Mouse (Mus musculus) forebrain, embryonic 11.5 days (tissue): Measurements from ENCODE around the gene Cdsn. TPM values are rescaled to one million over a fixed set of nuclear protein-coding genes. Genes with fewer than 3 reads are reported as not detected.

ENCODE experiments used
- ATAC-seq: fragments of 200-750 bp; cut with Nextera tagmentation; replicated peaks from 2 replicates; pipeline ENCODE4 v1.8.0; 2017; ENCODE audit warnings: moderate TSS enrichment; ENCODE audit not compliant: low FRiP score
- DNase-seq: peaks from one replicate; pipeline ENCODE4 v3.0.0-alpha.2; 2017; ENCODE audit warnings: low spot score
- H3K27ac ChIP-seq: fragments of 300-500 bp; sonication (generic); 2 replicates; pipeline ENCODE4 v1.5.1; 2014; ENCODE audit warnings: low read depth, low read length
- H3K27me3 ChIP-seq: fragments of 300-500 bp; sonication (generic); 2 replicates; pipeline ENCODE4 v1.6.1; 2014; ENCODE audit warnings: mild to moderate bottlenecking, low read length, mixed read lengths; ENCODE audit not compliant: control insufficient read depth, insufficient read depth
- H3K36me3 ChIP-seq: fragments of 300-500 bp; sonication (generic); 2 replicates; pipeline ENCODE4 v1.6.1; 2014; ENCODE audit warnings: mild to moderate bottlenecking, low read length, moderate library complexity, mixed read lengths; ENCODE audit not compliant: control insufficient read depth, insufficient read depth
- H3K4me1 ChIP-seq: fragments of 300-500 bp; sonication (generic); replicated peaks from 2 replicates; pipeline ENCODE4 v1.6.1; 2014; ENCODE audit warnings: low read length, mixed read lengths; ENCODE audit not compliant: control insufficient read depth, insufficient read depth
- H3K4me2 ChIP-seq: fragments of 300-500 bp; sonication (generic); 2 replicates; pipeline ENCODE4 v1.6.1; 2014; ENCODE audit warnings: low read depth, mild to moderate bottlenecking, low read length, moderate library complexity, mixed read lengths; ENCODE audit not compliant: severe bottlenecking
- H3K4me3 ChIP-seq: fragments of 300-500 bp; sonication (generic); 2 replicates; pipeline ENCODE4 v1.5.1; 2014; ENCODE audit warnings: low read depth, low read length
- H3K9ac ChIP-seq: fragments of 300-500 bp; sonication (generic); 2 replicates; pipeline ENCODE4 v1.6.1; 2014; ENCODE audit warnings: low read length
- H3K9me3 ChIP-seq: fragments of 300-500 bp; sonication (generic); 2 replicates; pipeline ENCODE4 v1.6.1; 2016; ENCODE audit warnings: low read length, mixed read lengths; ENCODE audit not compliant: control insufficient read depth
- WGBS: fragments of 180-500 bp; shearing (Covaris S2); extraction: QIAGEN DNeasy Blood & Tissue Kit; methylation state at CpG from one replicate; pipeline ENCODE4 v1.1.7; 2014; 5-methylcytosine and 5-hydroxymethylcytosine counted together
- polyA plus RNA-seq: library from polyadenylated mRNA; unstranded; fragments of >200 nt; fragmentation: Nextera tagmentation; extraction: Ambion mirVana; gene quantifications from 2 replicates; pipeline ENCODE4 v1.2.1, GENCODE M21; 2014

Gene Cdsn
- polyA plus RNA-seq, 1 experiment from 2014 or later = not detected

DNA sequence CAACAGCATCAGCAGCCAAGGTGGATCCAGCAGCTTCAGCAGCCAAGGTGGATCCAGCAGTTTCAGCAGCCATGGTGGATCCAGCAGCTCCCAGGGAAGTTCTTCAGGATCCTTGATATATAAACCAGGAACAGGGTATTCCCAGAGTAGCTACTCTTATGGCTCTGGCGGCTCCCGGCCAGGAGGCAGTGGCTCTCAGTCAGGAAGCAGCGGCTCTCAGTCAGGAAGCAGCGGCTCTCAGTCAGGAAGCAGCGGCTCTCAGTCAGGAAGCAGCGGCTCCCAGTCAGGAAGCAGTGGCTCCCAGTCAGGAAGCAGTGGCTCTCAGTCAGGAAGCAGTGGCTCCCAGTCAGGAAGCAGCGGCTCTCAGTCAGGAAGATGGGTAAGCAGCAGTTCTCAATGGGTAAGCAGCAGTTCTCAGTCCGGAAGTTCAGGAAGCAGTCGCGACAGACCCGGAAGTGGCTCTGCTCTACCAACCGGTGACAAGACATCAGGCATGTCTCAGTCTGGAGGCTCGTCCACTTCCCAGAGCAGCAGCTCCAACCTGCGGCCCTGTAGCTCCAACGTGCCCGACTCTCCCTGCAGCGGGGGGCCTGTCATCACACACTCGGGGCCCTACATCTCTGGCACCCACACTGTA, 3.0 kb downstream of the Cdsn start:
- 91% methylated on average over 18 of the region's 18 CpGs for WGBS
- no peak for ATAC-seq
- no peak for DNase-seq

GRCm38 (mm10) chr17:35556186-35556765, 4.3 kb downstream of the Cdsn start:
- Histone ChIP-seq H3K27me3 (no peaks in the 10 kb centered on the region), H3K36me3 (no peaks in the 10 kb centered on the region), H3K4me1 (no peaks in the 10 kb centered on the region), H3K4me3 (no peak overlapping the region), H3K27ac (no peak overlapping the region), H3K9me3 (no peaks in the 10 kb centered on the region), H3K4me2 (no peak overlapping the region), H3K9ac (no peak overlapping the region)
- ATAC-seq (no peak), DNase-seq (no peak)
- 96% methylated on average over 12 of the region's 13 CpGs for WGBS

More for the DNA sequence above, 3.0 kb downstream of the Cdsn start:
- Histone ChIP-seq H3K9ac (no peak overlapping the region), H3K36me3 (no peaks in the 10 kb centered on the region), H3K27ac (no peak overlapping the region), H3K4me1 (no peaks in the 10 kb centered on the region), H3K4me3 (no peak overlapping the region), H3K4me2 (no peak overlapping the region), H3K9me3 (no peaks in the 10 kb centered on the region), H3K27me3 (no peaks in the 10 kb centered on the region)

- no peak overlapping the region for H3K9ac ChIP-seq
- H3K36me3 ChIP-seq = no peaks in the 10 kb centered on the region
- DNase-seq (no peak), ATAC-seq (no peak)
- H3K27me3 ChIP-seq = no peaks in the 10 kb centered on the region
- H3K27ac ChIP-seq = no peak overlapping the region
- 37% methylated on average over 5 of the region's 5 CpGs for WGBS
- no peaks in the 10 kb centered on the region for H3K4me1 ChIP-seq
- no peaks in the 10 kb centered on the region for H3K9me3 ChIP-seq
- no peak overlapping the region for H3K4me2 ChIP-seq
- H3K4me3 ChIP-seq = no peak overlapping the region
These were observed 4.9 kb downstream of the Cdsn start for GRCm38 (mm10) chr17:35556812-35557211.

DNA sequence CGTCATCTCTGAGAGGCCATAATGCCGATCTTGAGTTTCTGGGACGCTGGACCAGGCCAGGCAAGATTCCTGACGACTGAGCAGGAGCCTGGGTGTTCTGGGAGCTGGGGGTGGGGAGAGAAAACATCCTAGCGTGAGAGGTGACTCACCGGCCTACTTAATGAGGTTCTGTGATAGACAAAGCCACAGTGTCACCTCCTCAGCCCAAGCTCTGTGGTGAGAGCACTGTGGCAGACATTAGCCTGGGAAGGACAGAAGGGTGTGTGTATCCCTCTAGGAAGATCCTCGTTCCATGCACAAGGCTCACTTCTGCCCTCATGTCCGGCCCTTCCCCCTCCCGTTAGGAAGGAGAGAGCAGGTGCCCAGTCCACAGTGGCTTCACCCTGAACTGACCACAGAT, 5.4 kb downstream of the Cdsn start:
- WGBS = 81% methylated on average over 9 of the region's 9 CpGs
- no peak for ATAC-seq

DNA sequence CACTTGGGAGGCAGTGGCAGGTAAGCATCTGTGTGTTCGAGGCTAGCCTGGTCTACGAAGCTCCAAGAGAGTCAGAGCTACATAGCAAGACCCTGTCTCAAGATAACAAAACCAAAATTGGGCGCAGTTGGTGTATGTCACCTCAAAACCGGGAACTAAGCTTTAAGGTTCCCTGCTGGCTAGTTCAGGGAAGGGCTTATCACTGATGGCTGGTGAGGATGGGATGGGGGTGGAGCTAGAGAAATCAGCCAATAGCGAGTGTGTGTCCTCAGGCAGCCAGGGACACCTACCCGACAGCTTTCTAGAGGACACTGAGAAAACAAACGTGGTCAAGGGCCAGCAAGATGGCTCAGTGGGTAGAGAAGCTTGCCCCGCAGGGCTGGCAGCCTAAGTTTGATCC, 6.3 kb downstream of the Cdsn start:
- no peaks in the 10 kb centered on the region for H3K4me1 ChIP-seq
- H3K4me2 ChIP-seq = no peak overlapping the region
- 64% methylated on average over 8 of the region's 8 CpGs for WGBS
- H3K9ac ChIP-seq = no peak overlapping the region
- H3K36me3 ChIP-seq = no peaks in the 10 kb centered on the region
- H3K27ac ChIP-seq = no peak overlapping the region
- H3K9me3 ChIP-seq = no peaks in the 10 kb centered on the region
- no peak overlapping the region for H3K4me3 ChIP-seq
- DNase-seq = no peak
- no peak for ATAC-seq
- no peaks in the 10 kb centered on the region for H3K27me3 ChIP-seq

More for the DNA sequence above, 5.4 kb downstream of the Cdsn start:
- Histone ChIP-seq H3K27me3 (no peaks in the 10 kb centered on the region), H3K4me1 (no peaks in the 10 kb centered on the region), H3K9me3 (no peaks in the 10 kb centered on the region), H3K4me3 (no peak overlapping the region), H3K27ac (no peak overlapping the region), H3K36me3 (no peaks in the 10 kb centered on the region), H3K9ac (no peak overlapping the region), H3K4me2 (no peak overlapping the region)
- no peak for DNase-seq

DNA sequence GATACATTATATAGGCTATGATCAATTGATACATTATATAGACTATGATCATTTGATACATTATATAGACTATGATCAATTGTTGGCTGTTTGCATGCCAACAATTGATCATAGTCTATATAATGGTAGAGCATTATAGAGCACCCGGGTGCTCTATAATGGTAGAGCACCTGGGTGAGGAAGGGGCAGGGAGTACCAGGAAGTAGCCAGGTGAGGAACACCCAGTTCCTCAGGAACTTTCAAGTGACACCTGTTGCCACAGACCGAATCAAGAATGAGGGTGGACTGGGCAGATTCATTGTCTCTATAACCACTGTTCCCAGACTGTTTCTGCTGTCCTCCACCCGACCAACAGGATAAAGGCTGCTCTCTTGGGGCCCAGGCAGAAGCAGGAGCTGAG, 15.2 kb downstream of the Cdsn start, which contains the start of gene 2300002M23Rik:
2300002M23Rik (plus strand) TSS at position 301 of the 400 bp plus-strand sequence.
- 54% methylated on average over 3 of the region's 3 CpGs for WGBS
- H3K4me3 ChIP-seq = no peak within 1 kb of the TSS
- peaks cover 11% of the 10 kb centered on the region; the same call in 1 of the 2 replicates for H3K27me3 ChIP-seq
- no peaks in the 10 kb centered on the region for H3K9me3 ChIP-seq
- no peak within 1 kb of the TSS for H3K4me2 ChIP-seq
- ATAC-seq = no peak
- DNase-seq = no peak
- H3K36me3 ChIP-seq = no peaks in the 10 kb centered on the region
- H3K9ac ChIP-seq = no peak within 1 kb of the TSS
- peaks cover 7% of the 10 kb centered on the region; the same call in 1 of the 2 replicates for H3K4me1 ChIP-seq
- no peak within 1 kb of the TSS for H3K27ac ChIP-seq

DNA sequence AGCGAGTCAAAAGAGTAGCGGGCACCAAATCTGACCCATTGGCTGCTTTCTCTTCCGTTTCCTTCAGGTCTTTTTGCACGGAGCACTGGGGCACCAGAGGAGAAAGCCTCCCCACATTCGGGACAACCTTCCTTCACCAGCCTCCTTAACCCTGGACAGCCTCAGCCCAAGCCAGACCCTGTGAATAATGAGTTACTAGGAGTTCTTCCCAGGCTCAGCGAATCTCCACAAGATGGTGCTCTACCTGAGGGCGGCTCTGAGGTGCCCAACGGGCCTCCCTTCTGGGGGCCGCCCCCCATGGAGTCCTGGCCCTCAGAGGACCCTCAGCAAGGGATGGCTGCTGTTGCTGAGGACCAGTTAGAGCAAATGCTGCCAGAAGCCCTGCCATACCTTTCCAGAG, 15.8 kb downstream of the Cdsn start:
- H3K36me3 ChIP-seq = no peaks in the 10 kb centered on the region
- no peaks in the 10 kb centered on the region for H3K9me3 ChIP-seq
- DNase-seq = no peak
- H3K27me3 ChIP-seq = peaks cover 11% of the 10 kb centered on the region; the same call in 1 of the 2 replicates
- H3K4me3 ChIP-seq = no peak overlapping the region
- H3K27ac ChIP-seq = no peak overlapping the region
- H3K4me1 ChIP-seq = peaks cover 7% of the 10 kb centered on the region; the same call in 1 of the 2 replicates
- WGBS = 23% methylated on average over 9 of the region's 9 CpGs
- H3K9ac ChIP-seq = no peak overlapping the region
- no peak for ATAC-seq
- no peak overlapping the region for H3K4me2 ChIP-seq

GRCm38 (mm10) chr17:35569091-35569944, 17.4 kb downstream of the Cdsn start:
- Histone ChIP-seq H3K9me3 (no peaks in the 10 kb centered on the region), H3K27me3 (peaks cover 11% of the 10 kb centered on the region; the same call in 1 of the 2 replicates), H3K36me3 (no peaks in the 10 kb centered on the region), H3K9ac (peak overlapping the region; percentile 55), H3K27ac (no peak overlapping the region), H3K4me2 (peak overlapping the region; percentile 50), H3K4me1 (peaks cover 7% of the 10 kb centered on the region; the same call in 1 of the 2 replicates), H3K4me3 (peak overlapping the region; percentile 23)
- 2% methylated on average over 28 of the region's 28 CpGs for WGBS
- DNase-seq (peak; percentile 68), ATAC-seq (peak; percentile 65; the same call in 1 of the 2 replicates)
